Mouse (Mus musculus): Measurements from ENCODE around the gene Smok3a.

DNA sequence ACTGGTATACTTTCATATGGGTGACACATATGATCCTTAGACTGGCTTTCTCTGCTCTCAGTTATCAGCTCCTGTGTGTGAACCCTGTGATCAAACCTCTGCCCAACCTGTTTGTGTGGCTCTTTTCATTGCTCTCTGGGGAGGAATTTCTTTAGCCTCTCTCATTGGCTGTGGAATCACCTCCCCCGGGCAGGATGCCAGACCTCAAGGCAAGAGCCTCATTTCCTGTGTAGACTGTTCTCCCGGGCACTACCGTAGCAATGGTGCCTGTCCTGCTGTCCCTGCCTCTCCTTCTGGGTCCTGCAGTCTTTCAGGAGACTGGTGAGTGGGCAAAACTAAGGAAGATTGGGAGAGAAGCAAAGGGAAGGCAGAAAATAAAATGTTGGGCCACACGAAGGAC lies 39.8 kb upstream of the Smok3a start, which contains the start of gene Azgp1:
- TF ChIP-seq CTCF (IDR thresholded peaks at IDR 0.05; ENCODE audit: low read depth) (no peak), EP300 (IDR thresholded peaks at IDR 0.05; ENCODE audit: low read depth) (peak; percentile 69)
